Mouse (Mus musculus) c-Kit-positive CD71-negative TER-119-negative erythroid progenitor cells, embryonic 14.5 days (primary cell): Measurements from ENCODE around the gene Tlx2.
A peak's percentile ranks its signal among the peaks of the same experiment; 100 is the strongest.

ENCODE experiments used
- DNase-seq: peaks from one replicate; pipeline ENCODE4 v3.0.0-alpha.2; 2013; ENCODE audit warnings: low read depth

Tlx2 gene

DNA sequence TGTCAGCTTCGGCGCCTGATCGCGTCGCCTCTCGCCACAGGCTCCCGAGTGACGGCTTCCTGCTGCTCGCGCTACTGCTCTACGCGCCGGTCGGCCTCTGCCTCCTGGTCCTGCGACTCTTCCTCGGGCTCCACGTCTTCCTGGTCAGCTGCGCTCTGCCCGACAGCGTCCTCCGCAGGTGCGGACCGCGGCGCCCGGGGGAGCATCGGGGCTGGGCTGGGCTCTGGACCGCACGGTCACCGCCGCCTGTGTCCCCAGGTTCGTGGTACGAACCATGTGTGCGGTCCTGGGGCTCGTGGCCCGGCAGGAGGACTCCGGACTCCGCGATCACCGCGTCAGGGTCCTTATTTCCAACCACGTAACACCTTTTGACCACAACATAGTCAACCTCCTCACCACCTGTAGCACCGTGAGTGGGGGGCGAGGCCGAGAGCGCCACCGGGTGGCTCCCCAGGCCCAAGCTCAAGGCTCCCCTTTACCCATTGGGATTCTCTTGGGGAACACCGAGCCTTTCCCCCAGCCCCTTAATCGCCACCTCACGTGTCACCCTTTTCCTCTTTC lies 15.1 kb downstream of the Tlx2 start, which contains the start of gene Htra2:
Gene Htra2, minus strand, starts transcription at position 403 of the 561 bp plus-strand sequence.
- DNase-seq: no peak

DNA sequence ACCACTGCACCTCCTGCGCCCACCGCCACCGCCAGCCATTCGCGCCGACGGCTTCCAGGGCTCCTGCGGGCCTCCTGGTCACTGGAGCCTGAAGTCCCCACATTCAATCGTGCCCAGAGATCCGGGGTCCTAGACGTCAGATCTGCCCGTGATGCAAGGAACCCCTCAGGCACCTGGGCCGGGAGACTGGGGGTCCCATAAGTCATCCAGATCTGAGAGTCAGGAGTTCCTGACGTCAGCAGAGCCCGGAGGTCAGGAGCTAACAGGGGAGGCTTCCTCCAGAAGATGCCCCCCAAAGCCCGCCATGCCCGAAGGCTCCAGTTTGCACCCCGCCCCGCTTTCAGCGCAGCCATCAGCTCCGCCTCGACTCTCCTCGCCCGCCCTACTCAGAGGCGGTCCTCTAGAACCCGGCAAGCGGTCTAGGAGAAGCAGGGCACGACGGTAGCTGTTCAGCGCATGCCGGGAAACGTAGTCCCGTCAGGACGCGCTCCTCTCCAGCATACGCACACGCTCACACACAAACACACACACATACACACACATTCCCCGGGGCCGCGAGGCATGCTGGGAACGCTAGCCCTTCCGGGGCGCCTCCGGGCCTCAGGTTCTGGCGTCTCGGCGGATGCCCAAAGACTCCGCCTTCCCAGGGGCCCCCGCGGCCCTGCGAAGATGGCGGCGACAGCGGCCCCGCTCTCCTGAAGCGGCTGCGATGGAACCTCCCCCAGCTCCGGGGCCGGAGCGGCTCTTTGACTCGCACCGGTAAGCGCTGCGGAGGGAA lies 15.8 kb downstream of the Tlx2 start, which contains the start of gene Aup1:
Gene Aup1, plus strand, starts transcription at position 448 of the 778 bp plus-strand sequence.
- peak; percentile 94 for DNase-seq

- DNase-seq: no peak
Measured at GRCm38 (mm10) chr6:83053136-83053960, 16.7 kb downstream of the Tlx2 start.

DNA sequence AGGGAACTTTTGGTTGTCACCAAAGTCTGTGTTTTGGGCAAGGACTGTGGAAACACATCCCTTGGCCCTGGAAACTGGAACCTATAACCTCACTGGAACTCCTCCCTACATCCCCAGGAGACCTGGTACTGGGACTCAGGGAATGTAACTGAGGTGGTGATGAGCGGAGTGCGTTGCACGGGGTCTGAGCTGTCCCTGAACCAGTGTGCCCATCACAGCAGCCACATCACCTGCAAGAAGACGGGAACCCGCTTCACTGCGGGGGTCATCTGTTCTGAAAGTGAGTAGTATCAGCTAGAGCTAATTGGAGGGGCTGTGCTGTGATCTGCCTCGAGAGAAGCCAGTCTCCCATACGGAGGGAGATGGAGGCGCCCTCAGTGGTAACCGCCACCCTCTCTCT lies 20.7 kb downstream of the Tlx2 start:
- DNase-seq: no peak

- DNase-seq: no peak
Measured at GRCm38 (mm10) chr6:83044742-83045141, 25.4 kb downstream of the Tlx2 start.

- no peak for DNase-seq
Measured at GRCm38 (mm10) chr6:83043993-83044392, 26.1 kb downstream of the Tlx2 start.

- no peak for DNase-seq
Measured at GRCm38 (mm10) chr6:83043561-83043960, 26.5 kb downstream of the Tlx2 start.

- DNase-seq: no peak
Measured at GRCm38 (mm10) chr6:83040601-83041000, 29.5 kb downstream of the Tlx2 start.

DNA sequence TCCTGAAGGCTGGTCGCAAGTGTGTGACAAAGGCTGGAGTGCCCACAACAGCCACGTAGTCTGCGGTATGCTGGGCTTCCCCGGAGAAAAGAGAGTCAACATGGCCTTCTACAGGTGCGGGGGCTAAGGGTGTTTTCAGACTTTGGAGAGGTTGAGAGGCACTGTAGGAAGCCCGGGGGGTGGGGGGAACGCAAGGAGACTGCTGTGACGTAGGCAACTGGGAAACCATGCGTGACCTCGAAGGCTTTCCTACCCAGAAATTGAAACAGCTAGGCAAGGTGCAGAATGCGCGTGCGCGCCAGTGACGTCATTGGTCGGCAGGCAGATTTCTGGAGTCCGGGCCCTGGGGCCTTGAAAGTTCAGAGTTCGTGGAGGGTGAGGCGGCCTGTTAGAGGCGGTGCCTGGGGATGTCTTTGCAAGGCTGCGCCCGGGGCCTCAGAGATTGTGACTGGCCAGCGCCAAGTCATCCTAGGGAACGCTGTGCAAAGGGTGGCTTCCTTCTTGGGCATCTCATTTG lies 31.5 kb downstream of the Tlx2 start:
- DNase-seq: peak; percentile 74

DNA sequence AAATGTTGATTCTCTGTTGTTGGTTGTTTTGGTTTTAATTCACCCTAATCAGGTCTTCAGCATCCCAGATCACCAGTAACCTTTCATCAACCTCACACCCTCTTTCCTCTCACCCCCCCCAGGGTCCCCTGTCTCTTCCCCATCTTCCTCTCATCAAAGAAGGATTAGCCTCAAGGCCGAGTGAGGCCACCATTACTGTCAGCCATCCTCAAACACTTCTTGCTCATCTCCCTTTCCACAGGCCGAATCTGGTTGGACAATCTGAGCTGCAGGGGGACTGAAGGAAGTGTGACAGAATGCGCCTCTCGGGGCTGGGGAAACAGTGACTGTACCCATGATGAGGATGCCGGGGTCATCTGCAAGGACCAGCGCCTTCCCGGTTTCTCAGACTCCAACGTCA lies 32.9 kb downstream of the Tlx2 start:
- no peak for DNase-seq

DNA sequence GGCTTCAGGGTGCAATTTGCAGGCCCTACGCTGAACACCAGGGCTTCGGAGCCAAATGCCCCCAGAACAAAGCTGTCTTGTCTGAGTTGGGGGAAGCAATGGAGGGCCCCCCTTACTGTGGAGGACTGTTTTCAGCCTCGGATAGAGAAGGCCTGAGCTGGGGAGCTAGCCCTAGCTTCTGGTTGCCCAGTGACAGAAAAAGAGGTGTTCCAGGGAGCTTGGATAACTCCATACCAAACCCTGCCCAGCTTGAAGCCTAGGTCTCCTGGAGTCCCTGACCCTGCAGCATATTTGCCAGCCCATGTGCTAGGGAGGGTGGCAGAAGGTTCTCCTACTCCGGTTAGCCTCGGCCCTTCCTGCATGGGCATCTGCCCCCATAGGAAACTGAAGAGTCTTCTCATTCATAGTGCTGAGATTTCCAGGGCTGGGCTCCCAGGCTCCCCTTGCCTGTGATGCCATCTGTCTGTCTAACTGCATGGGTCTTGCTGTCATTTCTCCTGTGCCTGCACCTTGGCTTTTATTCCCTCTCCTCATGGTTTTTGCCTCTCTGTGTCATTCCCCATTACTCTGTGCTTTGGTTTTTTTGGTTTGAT lies 35.5 kb downstream of the Tlx2 start:
- DNase-seq: no peak

GRCm38 (mm10) chr6:83033249-83034185 lies 36.6 kb downstream of the Tlx2 start, which contains the start of the genes Dok1 and Loxl3:
Gene Dok1 (minus strand): TSS chr6:83033471.
Gene Loxl3 (plus strand): TSS chr6:83034173.
- peak; percentile 68 for DNase-seq

DNA sequence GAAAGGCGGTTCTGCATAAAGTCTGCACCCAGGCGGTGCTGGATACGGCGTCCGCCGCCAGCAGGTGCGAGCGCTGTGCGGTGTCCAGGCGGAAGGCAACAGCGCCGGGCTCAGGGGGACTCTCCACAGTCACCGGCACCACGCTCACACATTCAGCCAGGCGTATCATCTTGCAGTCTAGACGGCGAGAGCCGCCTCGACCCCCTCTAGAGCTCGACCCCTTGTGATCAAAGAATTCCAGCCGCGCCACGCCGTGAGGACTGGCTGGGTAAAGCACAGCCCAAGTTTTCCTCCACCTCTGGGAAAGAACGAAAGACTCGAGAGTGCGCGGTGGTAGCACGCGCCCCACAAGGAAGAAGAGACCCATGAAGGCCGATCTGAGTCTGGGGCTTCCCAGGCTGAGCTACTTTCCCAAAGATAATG lies 37.3 kb downstream of the Tlx2 start:
- no peak for DNase-seq

GRCm38 (mm10) chr6:83031921-83032590 lies 38.0 kb downstream of the Tlx2 start:
- DNase-seq: no peak

- no peak for DNase-seq
Measured at GRCm38 (mm10) chr6:83031111-83031510, 39.0 kb downstream of the Tlx2 start.

DNA sequence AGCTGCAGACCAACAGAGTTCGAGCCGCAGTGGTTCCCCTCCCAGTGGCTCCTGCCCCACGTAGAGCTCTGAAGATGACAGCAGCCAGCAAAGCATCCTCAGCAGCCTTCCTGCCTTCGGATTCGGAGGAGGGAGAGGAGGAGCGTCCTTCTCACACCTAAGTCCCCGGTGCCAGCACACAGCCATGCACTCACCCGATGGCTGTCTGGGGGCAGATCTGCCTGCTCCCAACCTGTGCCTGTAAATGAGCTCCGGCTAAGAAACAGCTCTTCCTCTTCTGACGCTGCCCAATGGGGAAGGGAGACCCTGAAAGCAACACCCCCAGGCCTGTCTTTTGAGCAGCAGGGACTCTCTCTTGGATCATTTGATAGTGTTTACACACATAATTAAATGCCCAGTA lies 40.3 kb downstream of the Tlx2 start:
- no peak for DNase-seq

DNA sequence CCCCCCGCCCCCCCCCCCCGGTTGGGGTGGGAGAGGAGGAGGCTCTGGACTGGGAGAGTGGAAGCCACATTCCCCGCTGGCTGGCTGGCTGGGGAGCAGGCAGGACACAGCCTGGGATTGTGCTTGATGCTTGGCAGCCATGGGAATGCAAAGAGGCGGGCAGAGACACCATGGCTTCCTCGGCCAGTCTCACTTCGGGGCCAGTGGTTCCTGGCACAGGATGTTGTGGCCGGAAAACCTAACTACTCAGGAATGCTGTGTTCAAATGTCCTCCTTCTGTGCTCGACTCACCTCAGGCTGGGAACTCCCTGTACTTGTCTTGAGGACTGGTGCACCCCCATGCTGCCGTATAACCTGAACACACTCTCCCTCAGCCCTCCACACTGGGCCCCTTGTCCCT lies 42.4 kb downstream of the Tlx2 start:
- DNase-seq: no peak

GRCm38 (mm10) chr6:83027293-83027692 lies 42.8 kb downstream of the Tlx2 start:
- no peak for DNase-seq

DNA sequence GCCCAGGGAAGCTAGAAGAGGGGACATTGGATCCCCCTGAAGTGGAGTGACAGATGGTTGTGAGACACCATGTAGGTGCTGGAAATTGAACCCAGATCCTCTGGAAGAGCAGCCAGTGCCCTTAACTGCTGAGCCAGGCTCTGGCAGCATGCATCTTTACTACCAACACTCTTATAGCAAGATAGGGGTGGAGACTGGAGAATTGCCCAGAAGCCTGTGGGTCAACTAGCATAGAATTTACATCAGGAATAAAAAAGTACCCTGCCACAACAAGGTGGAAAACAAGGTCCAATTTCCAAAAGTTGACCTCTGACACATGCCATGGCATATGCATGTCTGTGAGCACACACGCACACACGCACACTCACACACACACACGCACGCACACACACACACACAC lies 44.9 kb downstream of the Tlx2 start:
- DNase-seq: no peak

DNA sequence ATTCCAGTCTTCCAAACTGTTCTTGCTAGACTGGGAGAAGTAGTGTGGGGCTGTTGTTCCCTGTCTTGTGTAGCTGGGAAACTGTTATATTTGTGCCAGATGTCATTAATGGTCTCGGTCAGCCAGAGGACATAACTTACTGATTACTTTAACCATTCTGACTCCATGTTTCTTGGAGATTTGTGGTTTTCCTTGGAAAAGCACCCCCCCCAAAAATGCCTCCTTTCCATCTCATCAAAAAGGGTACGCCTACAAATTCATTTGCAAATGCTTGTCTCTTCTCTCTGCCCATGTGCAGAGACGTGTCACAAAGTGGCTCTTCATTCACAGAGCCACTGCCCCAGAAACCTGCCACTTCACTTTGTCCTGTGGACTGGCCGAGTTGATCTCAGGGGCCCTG lies 45.7 kb downstream of the Tlx2 start:
- DNase-seq: no peak
